Mouse (Mus musculus) layer of hippocampus, postnatal 25 days (tissue): ENCODE measurements around the gene Ldha. TPM values are rescaled to one million over a fixed set of nuclear protein-coding genes. Genes with fewer than 3 reads are reported as not detected.
A peak's percentile ranks its signal among the peaks of the same experiment; 100 is the strongest.

Source experiments
- DNase-seq, 2 experiments: peaks; one replicate each; pipeline ENCODE4 v3.0.0; 2022; ENCODE audit warnings: mixed read lengths in 2 of 2, low spot score in 1 of 2; ENCODE audit errors: extremely low spot score in 1 of 2
- total RNA-seq, 2 experiments: library from RNA; stranded (reverse); gene quantifications; 2 replicates each; pipeline ENCODE4 v1.2.3; 2021

The Ldha gene
- total RNA-seq, 2 experiments from 2014 or later, result 303 to 347 TPM

- no peak for DNase-seq
Measured at GRCm38 (mm10) chr7:46836357-46836756, 4.9 kb upstream of the Ldha start.

GRCm38 (mm10) chr7:46837073-46837472, 4.2 kb upstream of the Ldha start:
- no peak for DNase-seq

- DNase-seq, result no peak
Measured at GRCm38 (mm10) chr7:46838104-46838671, 3.1 kb upstream of the Ldha start.

- peak; percentile 51 to 54 for DNase-seq
Measured at GRCm38 (mm10) chr7:46838891-46839302, 2.4 kb upstream of the Ldha start.

- DNase-seq, result no peak
Measured at GRCm38 (mm10) chr7:46839446-46839845, 1.8 kb upstream of the Ldha start.

- no peak for DNase-seq
Measured at GRCm38 (mm10) chr7:46839861-46840260, 1.4 kb upstream of the Ldha start.

GRCm38 (mm10) chr7:46840326-46840725, 949 bp upstream of the Ldha start:
- no peak for DNase-seq

GRCm38 (mm10) chr7:46842278-46842677, 1.0 kb downstream of the Ldha start:
- DNase-seq, result no peak

- no peak for DNase-seq
Measured at GRCm38 (mm10) chr7:46843576-46843975, 2.3 kb downstream of the Ldha start.

- DNase-seq, result peak; percentile 92 to 93
Measured at GRCm38 (mm10) chr7:46845211-46845977, 4.1 kb downstream of the Ldha start.

- peak; percentile 27 to 31 for DNase-seq
Measured at GRCm38 (mm10) chr7:46845978-46846485, 4.8 kb downstream of the Ldha start.

- DNase-seq, result peak; percentile 31 to 32
Measured at GRCm38 (mm10) chr7:46846486-46847244, 5.4 kb downstream of the Ldha start.

GRCm38 (mm10) chr7:46849287-46849686, 8.0 kb downstream of the Ldha start:
- DNase-seq, result no peak

GRCm38 (mm10) chr7:46851026-46851425, 9.8 kb downstream of the Ldha start:
- DNase-seq, result no peak

- no peak for DNase-seq
Measured at GRCm38 (mm10) chr7:46852666-46853065, 11.4 kb downstream of the Ldha start.

- no peak for DNase-seq
Measured at GRCm38 (mm10) chr7:46853365-46853764, 12.1 kb downstream of the Ldha start.

GRCm38 (mm10) chr7:46855866-46856560, 14.7 kb downstream of the Ldha start:
- no peak for DNase-seq

- DNase-seq, result no peak
Measured at GRCm38 (mm10) chr7:46857436-46857835, 16.2 kb downstream of the Ldha start.

GRCm38 (mm10) chr7:46859031-46859430, 17.8 kb downstream of the Ldha start:
- no peak for DNase-seq

- no peak for DNase-seq
Measured at GRCm38 (mm10) chr7:46860996-46861395, 19.7 kb downstream of the Ldha start, which contains the start of gene Ldhc. Ldhc (plus strand) TSS chr7:46861203.
